Mouse (Mus musculus) myocyte (in vitro differentiated cells): Measurements from ENCODE around the gene Gngt1. TPM values are rescaled to one million over a fixed set of nuclear protein-coding genes. Genes with fewer than 3 reads are reported as not detected.

Experiments
- H3K27me3 ChIP-seq: one replicate; pipeline ENCODE4 v1.6.1; 2011; ENCODE audit not compliant: control insufficient read depth, insufficient read depth, insufficient read length
- H3K36me3 ChIP-seq: one replicate; pipeline ENCODE4 v1.6.1; 2011; ENCODE audit not compliant: control insufficient read depth, insufficient read depth
- H3K4me2 ChIP-seq: one replicate; pipeline ENCODE4 v1.6.1; 2011; ENCODE audit warnings: low read depth, control low read depth
- H3K4me3 ChIP-seq: one replicate; pipeline ENCODE4 v1.5.1; 2011; ENCODE audit warnings: mild to moderate bottlenecking, control low read depth, moderate library complexity
- H3K79me2 ChIP-seq: one replicate; pipeline ENCODE4 v1.6.1; 2011; ENCODE audit not compliant: control insufficient read depth, insufficient read depth
- H3ac ChIP-seq: one replicate; pipeline ENCODE4 v1.6.1; 2011; ENCODE audit not compliant: control insufficient read depth, insufficient read length
- CEBPB ChIP-seq: IDR thresholded peaks from 2 replicates; pipeline ENCODE4 v1.6.1; 2011; ENCODE audit warnings: mild to moderate bottlenecking, moderate library complexity; ENCODE audit not compliant: poor library complexity, insufficient read depth, severe bottlenecking
- E2F4 ChIP-seq: IDR thresholded peaks from one replicate; pipeline ENCODE4 v1.6.1; 2011; ENCODE audit warnings: mild to moderate bottlenecking, control low read depth, moderate library complexity; ENCODE audit not compliant: insufficient read depth
- MAX ChIP-seq: IDR thresholded peaks from one replicate; pipeline ENCODE4 v1.6.1; 2011; ENCODE audit warnings: low read depth, mild to moderate bottlenecking, control low read depth
- MYOD1 ChIP-seq, 3 experiments: IDR thresholded peaks; one replicate each; pipeline ENCODE4 v1.6.1; 2011; ENCODE audit warnings: control low read depth in 2 of 3, low read depth in 2 of 3, mild to moderate bottlenecking in 2 of 3, moderate library complexity in 1 of 3; ENCODE audit not compliant: insufficient read length in 2 of 3, control insufficient read depth in 1 of 3
- MYOG ChIP-seq, 3 experiments: IDR thresholded peaks; one replicate each; pipeline ENCODE4 v1.6.1; 2011; ENCODE audit warnings: control low read depth in 2 of 3, low read depth in 2 of 3, mild to moderate bottlenecking in 2 of 3; ENCODE audit not compliant: insufficient read length in 2 of 3, control insufficient read depth in 1 of 3, insufficient read depth in 1 of 3
- POLR2A ChIP-seq: IDR thresholded peaks from one replicate; pipeline ENCODE4 v1.6.1; 2011; ENCODE audit warnings: low read depth, mild to moderate bottlenecking, control low read depth, moderate library complexity; ENCODE audit not compliant: insufficient read length
- POLR2AphosphoS2 ChIP-seq: IDR thresholded peaks from one replicate; pipeline ENCODE4 v1.6.1; 2011; ENCODE audit warnings: low read depth, control low read depth; ENCODE audit not compliant: insufficient read length
- REST ChIP-seq: IDR thresholded peaks from one replicate; pipeline ENCODE4 v1.6.1; 2011; ENCODE audit warnings: mild to moderate bottlenecking, control low read depth, moderate library complexity; ENCODE audit not compliant: insufficient read depth, insufficient read length
- SRF ChIP-seq: IDR thresholded peaks from one replicate; pipeline ENCODE4 v1.6.1; 2011; ENCODE audit warnings: low read depth; ENCODE audit not compliant: control insufficient read depth, insufficient read length
- TCF12 ChIP-seq: IDR thresholded peaks from one replicate; pipeline ENCODE4 v1.6.1; 2011; ENCODE audit warnings: mild to moderate bottlenecking, control low read depth; ENCODE audit not compliant: poor library complexity, insufficient read depth, severe bottlenecking
- TCF3 ChIP-seq: IDR thresholded peaks from one replicate; pipeline ENCODE4 v1.6.1; 2011; ENCODE audit warnings: low read depth, control low read depth; ENCODE audit not compliant: insufficient read length
- USF1 ChIP-seq: IDR thresholded peaks from one replicate; pipeline ENCODE4 v1.6.1; 2011; ENCODE audit warnings: low read depth, mild to moderate bottlenecking, control low read depth, moderate library complexity
- polyA plus RNA-seq: library from polyadenylated mRNA; unstranded; fragments of >200 nt; fragmentation: generic; extraction: Trizol; gene quantifications from one replicate; pipeline ENCODE4 v1.2.1, GENCODE M21; 2012; ENCODE audit warnings: missing spikeins

Gene Gngt1
- polyA plus RNA-seq, 1 experiment = not detected

- no peaks in the 10 kb centered on the region for H3K36me3 ChIP-seq
- peak overlapping the region; percentile 64 for H3K4me2 ChIP-seq
- peak overlapping the region; percentile 23 for H3K4me3 ChIP-seq
- no peaks in the 10 kb centered on the region for H3K27me3 ChIP-seq
- no peaks in the 10 kb centered on the region for H3K79me2 ChIP-seq
- no peak overlapping the region for H3ac ChIP-seq
- TF ChIP-seq POLR2AphosphoS2 = no peak
- TF ChIP-seq E2F4 = no peak
- TF ChIP-seq SRF = no peak
- TF ChIP-seq TCF12 = no peak
Measured at GRCm38 (mm10) chr6:4003445-4003844, 9.9 kb downstream of the Gngt1 start.

- Histone ChIP-seq H3K36me3 (no peaks in the 10 kb centered on the region), H3ac (no peak within 1 kb of the TSS), H3K4me3 (peak within 1 kb of the TSS; percentile 23), H3K79me2 (no peaks in the 10 kb centered on the region), H3K4me2 (peak within 1 kb of the TSS; percentile 64), H3K27me3 (no peaks in the 10 kb centered on the region)
- no peak for TF ChIP-seq TCF3
- TF ChIP-seq USF1 = no peak
- TF ChIP-seq CEBPB = no peak
- peak; percentile 53 for TF ChIP-seq SRF
- TF ChIP-seq MYOG (IDR thresholded peaks at IDR 0.05; ENCODE audit: control insufficient read depth in 1 of 3, insufficient read depth in 1 of 3, insufficient read length in 2 of 3, low read depth in 2 of 3) = no peak
- TF ChIP-seq POLR2A = peak; percentile 35
- TF ChIP-seq E2F4 = no peak
- no peak for TF ChIP-seq TCF12
Measured at GRCm38 (mm10) chr6:4003890-4004306, 10.3 kb downstream of the Gngt1 start, which contains the start of gene Gng11. Gene Gng11 (plus strand): TSS chr6:4003904.

- Histone ChIP-seq H3K79me2 (no peaks in the 10 kb centered on the region), H3K27me3 (no peaks in the 10 kb centered on the region), H3K4me3 (peak overlapping the region; percentile 23), H3K4me2 (peak overlapping the region; percentile 64), H3ac (no peak overlapping the region), H3K36me3 (no peaks in the 10 kb centered on the region)
- no peak for TF ChIP-seq SRF
- TF ChIP-seq MYOD1 (IDR thresholded peaks at IDR 0.05; ENCODE audit: control insufficient read depth in 1 of 3, insufficient read length in 2 of 3, low read depth in 2 of 3) = no peak
- TF ChIP-seq MYOG (IDR thresholded peaks at IDR 0.05; ENCODE audit: control insufficient read depth in 1 of 3, insufficient read depth in 1 of 3, insufficient read length in 2 of 3, low read depth in 2 of 3) = no peak
- no peak for TF ChIP-seq USF1
- no peak for TF ChIP-seq TCF12
- TF ChIP-seq POLR2A = no peak
- no peak for TF ChIP-seq POLR2AphosphoS2
- TF ChIP-seq REST = no peak
- TF ChIP-seq MAX = no peak
- no peak for TF ChIP-seq CEBPB
- no peak for TF ChIP-seq E2F4
- TF ChIP-seq TCF3 = no peak
Measured at GRCm38 (mm10) chr6:4004808-4005207, 11.2 kb downstream of the Gngt1 start.

GRCm38 (mm10) chr6:4008501-4009040 is 15.0 kb downstream of the Gngt1 start:
- Histone ChIP-seq H3K4me3 (no peak overlapping the region), H3K4me2 (no peak overlapping the region), H3K27me3 (no peaks in the 10 kb centered on the region), H3ac (no peak overlapping the region), H3K79me2 (no peaks in the 10 kb centered on the region), H3K36me3 (no peaks in the 10 kb centered on the region)
- TF ChIP-seq TCF3 (no peak), MYOD1 (IDR thresholded peaks at IDR 0.05; ENCODE audit: control insufficient read depth in 1 of 3, insufficient read length in 2 of 3, low read depth in 2 of 3) (no peak), TCF12 (no peak)

- Histone ChIP-seq H3K36me3 (no peaks in the 10 kb centered on the region), H3K27me3 (no peaks in the 10 kb centered on the region), H3K79me2 (no peaks in the 10 kb centered on the region), H3K4me3 (no peak overlapping the region), H3ac (no peak overlapping the region), H3K4me2 (no peak overlapping the region)
- no peak for TF ChIP-seq TCF12
- TF ChIP-seq POLR2A = no peak
- no peak for TF ChIP-seq MYOG (IDR thresholded peaks at IDR 0.05; ENCODE audit: control insufficient read depth in 1 of 3, insufficient read depth in 1 of 3, insufficient read length in 2 of 3, low read depth in 2 of 3)
- no peak for TF ChIP-seq TCF3
- TF ChIP-seq USF1 = no peak
- TF ChIP-seq E2F4 = no peak
- TF ChIP-seq CEBPB = no peak
- no peak for TF ChIP-seq POLR2AphosphoS2
- TF ChIP-seq SRF = no peak
- no peak for TF ChIP-seq REST
Measured at GRCm38 (mm10) chr6:4009548-4009947, 16.0 kb downstream of the Gngt1 start.
